Mouse (Mus musculus): Measurements from ENCODE around the gene Trpv2. TPM values are rescaled to one million over a fixed set of nuclear protein-coding genes. Genes with fewer than 3 reads are reported as not detected.

Trpv2 gene
- 4.1 and 4.3 TPM in 2 replicates for polyA plus RNA-seq (2012; rRNA removed)

DNA sequence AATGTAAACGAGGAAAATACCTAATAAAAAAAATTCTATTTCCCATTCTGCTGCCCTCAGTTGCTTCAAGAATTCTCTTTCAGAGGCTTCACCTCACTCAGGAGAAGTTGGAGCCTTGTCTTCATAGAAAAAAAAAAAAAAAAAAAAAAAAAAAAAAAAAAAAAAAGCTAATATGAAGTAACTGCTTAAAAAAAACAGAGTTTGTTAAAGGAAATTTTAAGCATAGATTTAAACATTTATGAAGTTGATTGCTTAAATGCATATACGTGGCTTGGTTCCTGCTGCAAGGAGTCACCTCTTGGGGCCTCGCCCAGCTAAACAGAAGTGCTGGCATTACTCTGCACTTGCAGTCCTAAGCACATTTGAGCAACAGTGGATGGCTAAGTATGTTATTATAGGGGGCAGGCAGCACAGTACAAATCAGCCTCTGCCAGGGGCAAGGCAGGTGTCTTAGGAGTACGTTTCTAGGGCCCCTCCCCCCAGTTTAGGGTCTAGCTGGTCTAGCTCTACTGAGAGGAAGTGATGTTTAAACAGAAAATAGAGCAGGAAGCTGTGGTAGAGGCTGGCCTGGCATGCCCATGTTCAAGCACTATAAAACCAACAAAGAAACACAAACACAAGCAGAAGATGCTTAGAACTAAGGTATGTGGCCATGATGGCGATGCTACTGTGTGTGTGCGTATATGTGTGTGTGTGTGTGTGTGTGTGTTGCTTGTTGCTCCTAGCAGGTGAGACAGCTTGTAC, at the start of gene Trpv2:
Trpv2 (plus strand) TSS at position 528 of the 744 bp plus-strand sequence.

DNA sequence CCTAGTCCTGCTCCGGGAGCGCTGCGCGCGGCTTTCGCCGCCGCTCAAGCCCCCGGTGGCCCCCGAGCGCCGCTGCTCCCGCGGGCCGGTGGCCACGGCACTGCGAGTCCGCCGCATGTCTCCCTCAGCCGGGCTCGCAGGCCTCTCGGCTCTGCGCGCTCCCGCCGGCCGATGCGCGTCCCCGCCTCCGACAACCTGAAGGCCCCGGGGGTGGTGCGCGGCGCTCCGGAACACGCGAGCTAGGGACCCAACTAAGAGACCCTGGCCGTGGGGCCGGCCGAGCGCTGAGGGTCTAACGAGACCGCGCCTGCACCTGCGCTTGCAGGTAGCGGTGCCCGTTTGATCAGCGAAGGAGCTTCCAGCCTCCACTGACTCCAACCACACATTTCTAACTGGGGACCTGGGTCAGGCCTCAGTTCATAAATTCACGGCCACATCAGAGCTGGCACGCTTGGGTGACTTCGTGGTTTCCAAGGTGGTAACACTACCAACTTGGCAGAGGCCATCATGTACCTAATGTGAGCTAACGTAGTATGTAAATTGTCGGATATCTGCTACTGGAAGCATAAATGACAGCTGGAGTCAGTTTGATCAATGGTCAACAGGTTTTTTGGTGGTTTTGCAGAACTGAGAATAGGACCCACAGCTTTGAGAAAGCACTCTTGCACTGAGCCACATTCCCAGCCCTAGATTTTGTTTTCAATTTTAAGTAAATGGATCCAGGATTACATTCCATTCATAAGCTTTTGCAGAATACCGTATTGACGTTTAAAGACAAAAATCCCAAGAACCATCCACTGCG, 35.0 kb upstream of the Trpv2 start, which contains the start of gene Cenpv:
Cenpv (minus strand) TSS at position 173 of the 802 bp plus-strand sequence.

DNA sequence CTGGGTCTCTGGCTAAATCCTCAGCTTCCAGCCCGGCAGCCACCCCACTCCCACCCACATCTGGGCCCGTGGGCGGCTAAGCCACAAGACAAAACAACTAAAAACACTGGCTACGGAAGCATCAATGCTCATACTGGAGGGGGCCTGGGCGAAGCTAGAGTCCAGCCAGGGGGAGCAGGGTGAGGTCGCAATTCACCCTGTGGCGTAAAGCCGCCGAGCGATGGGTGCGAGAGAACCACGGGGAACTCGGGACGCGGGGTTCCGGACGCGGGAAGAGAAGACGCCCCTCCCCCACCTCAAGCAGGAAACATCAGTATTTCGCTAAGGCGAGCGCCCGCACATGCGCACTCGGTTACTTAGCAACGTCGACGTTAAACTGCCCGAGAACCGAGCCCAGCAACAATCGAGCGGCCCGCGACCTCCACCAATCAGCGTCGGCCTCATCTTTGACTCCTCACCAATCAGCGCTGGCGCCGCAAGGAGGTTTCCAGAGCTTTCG, 23.5 kb upstream of the Trpv2 start, which contains the start of gene Ubb:
Ubb (plus strand) TSS at position 445 of the 499 bp plus-strand sequence.

DNA sequence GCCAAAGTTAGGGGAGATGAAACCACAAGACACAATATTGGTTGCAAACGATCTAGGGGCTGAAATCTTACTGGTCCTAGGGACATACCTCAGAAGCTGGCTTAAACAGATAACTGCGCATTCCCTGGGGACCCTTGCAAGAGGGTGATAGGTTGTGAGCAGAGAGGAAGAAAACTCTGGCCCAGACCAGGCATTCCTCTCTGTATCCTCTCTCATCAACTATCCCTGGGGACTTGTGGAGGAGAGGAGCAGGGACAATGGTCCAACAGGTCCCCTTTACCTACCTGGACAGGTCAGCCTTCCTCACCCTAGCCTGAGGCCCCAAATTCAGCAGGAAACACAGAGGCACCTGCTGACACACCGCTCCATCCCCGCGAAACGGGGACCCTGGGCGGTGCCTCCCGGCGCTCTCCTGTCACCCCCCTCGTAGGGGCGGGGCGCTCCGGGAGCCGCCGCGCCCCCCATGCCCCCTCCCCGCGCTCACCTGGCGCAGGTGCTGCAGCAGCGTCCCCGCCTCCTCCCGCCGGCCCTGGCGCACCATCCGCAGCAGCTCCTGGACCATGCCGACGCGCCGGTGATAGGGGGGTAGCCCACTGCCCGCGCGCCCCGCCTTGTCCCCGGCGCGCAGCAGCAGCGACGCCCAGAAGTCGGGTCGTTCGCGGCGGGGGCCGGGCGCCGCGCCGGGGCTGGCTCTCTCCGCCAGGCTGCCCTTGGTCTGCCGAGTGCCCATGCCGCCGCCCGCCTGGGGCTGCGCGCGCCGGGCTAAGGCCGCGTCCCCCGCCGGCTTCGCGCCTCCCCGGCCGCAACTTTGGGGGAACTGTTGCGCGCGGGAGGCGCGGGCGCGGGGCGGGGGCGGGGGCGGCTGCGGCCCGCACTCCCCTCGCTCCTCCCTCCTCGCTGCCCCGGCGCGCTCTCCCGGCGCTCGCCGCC, 73.6 kb downstream of the Trpv2 start, which contains the start of gene Lrrc75a:
Lrrc75a (minus strand) TSS at position 863 of the 930 bp plus-strand sequence.

DNA sequence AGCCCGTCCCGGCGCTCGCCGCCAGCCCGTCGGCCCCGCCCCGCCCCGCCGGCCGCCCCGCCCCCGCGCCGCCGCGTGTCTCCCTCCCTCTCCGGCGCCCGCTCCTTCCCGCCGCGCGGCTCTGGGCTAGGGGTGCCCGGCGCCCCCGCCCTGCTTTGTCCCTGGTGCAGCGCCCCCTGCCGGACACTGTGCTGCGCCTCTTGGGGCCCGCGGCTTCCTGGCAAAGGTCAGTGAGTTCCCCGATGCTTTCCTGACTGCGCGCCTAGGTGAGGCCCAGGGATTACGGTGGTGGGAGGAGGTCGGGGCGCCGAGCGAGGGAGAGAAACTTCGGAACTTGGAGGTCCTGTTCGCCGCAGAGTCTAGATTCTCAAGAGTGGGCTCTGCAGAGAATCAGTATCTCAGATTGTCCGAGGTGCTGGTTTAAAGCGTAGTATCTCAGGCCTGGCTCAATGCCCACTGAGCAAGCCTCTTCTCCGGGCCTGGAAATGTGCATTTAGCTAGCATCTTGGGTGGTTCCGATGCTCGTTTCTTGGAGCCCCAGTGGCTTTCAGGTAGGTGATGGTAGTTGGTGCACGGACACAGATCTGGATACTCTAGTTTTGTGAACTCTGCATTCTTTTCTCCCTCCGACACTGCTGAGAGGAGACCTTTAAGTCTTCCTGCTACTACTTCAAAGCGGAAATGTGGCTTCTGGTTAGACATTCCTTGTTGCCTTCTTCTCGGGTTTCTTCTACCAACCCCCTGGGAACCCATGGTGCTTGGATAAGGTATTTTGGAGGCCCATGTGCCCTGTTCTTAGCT, 74.5 kb downstream of the Trpv2 start, which contains the start of gene Mmgt2:
Mmgt2 (plus strand) TSS at position 74 of the 801 bp plus-strand sequence.

Other genes starting within 250 kb of the Trpv2 start
- gene Pigl, start 116.0 kb upstream of the Trpv2 start, polyA plus RNA-seq (2012; rRNA removed) = 2.4 and 2.6 TPM in 2 replicates
- 31.6 and 34.4 TPM in 2 replicates for gene Ncor1, start 115.9 kb upstream of the Trpv2 start, polyA plus RNA-seq (2012; rRNA removed)
- 18.4 and 19.0 TPM in 2 replicates for gene Cenpv, start 35.2 kb upstream of the Trpv2 start, polyA plus RNA-seq (2012; rRNA removed)
- 1,063 and 1,080 TPM in 2 replicates for gene Ubb, start 23.3 kb upstream of the Trpv2 start, polyA plus RNA-seq (2012; rRNA removed)
- 1.7 and 2.2 TPM in 2 replicates for gene Lrrc75a, start 74.0 kb downstream of the Trpv2 start, polyA plus RNA-seq (2012; rRNA removed)
- gene Mmgt2, start 74.2 kb downstream of the Trpv2 start, polyA plus RNA-seq (2012; rRNA removed) = 11.8 and 13.4 TPM in 2 replicates
- gene Zfp287, start 157.4 kb downstream of the Trpv2 start, polyA plus RNA-seq (2012; rRNA removed) = 0.27 and 0.30 TPM in 2 replicates
- gene Gm10428, start 178.6 kb downstream of the Trpv2 start, polyA plus RNA-seq (2012; rRNA removed) = not detected in 2 replicates
- 0.41 and 0.43 TPM in 2 replicates for gene Zfp286, start 215.0 kb downstream of the Trpv2 start, polyA plus RNA-seq (2012; rRNA removed)
- gene Trim16, start 245.7 kb downstream of the Trpv2 start, polyA plus RNA-seq (2012; rRNA removed) = 0.62 and 0.71 TPM in 2 replicates

Data from liver, embryonic 18 days (tissue).